In genomic region chr8:105326968-105327367, GRCm38 (mm10) we compare ENCODE assay signal across 9 mouse cellular contexts. TPM values are rescaled to one million over a fixed set of nuclear protein-coding genes. Genes with fewer than 3 reads are reported as not detected.
A peak's percentile ranks its signal among the peaks of the same experiment; 100 is the strongest.
DNase-seq lines count a peak whose midpoint lies in the region; ATAC-seq and TF ChIP-seq lines count a peak whose summit lies in the region.
"Had no signal": no experiment of that assay in that cellular context is flagged by ENCODE, and none has a peak within 500 bp of the region (broad histone marks: within the 10 kb centered on the region; RNA-seq: fewer than 3 reads in every experiment).

No protein-coding gene starts in this region.

- 43% methylated on average over 6 of the region's 6 CpGs for WGBS in embryonic facial prominence, embryonic 11.5 days
- WGBS in hindbrain, postnatal 0 days, result 37% methylated on average over 6 of the region's 6 CpGs
- 37% methylated on average over 6 of the region's 6 CpGs for WGBS in midbrain, postnatal 0 days

- no peak for TF ChIP-seq CTCF in layer of hippocampus, adult 2 months (conservative IDR thresholded peaks at IDR 0.05)
- no peak for TF ChIP-seq CTCF in hindbrain, postnatal 0 days (IDR thresholded peaks at IDR 0.05; ENCODE audit: low read depth)
- no peak for TF ChIP-seq CTCF in midbrain, postnatal 0 days (IDR thresholded peaks at IDR 0.05)

- DNase-seq in layer of hippocampus, adult 2 months (ENCODE audit: low spot score in 2 of 2), result no peak
- no peak for DNase-seq in layer of hippocampus, postnatal 25 days (ENCODE audit: extremely low spot score in 1 of 2, low spot score in 1 of 2)
- DNase-seq in embryonic facial prominence, embryonic 11.5 days (ENCODE audit: low spot score), result no peak
- DNase-seq in hindbrain, postnatal 0 days (ENCODE audit: low spot score), result no peak
- DNase-seq in midbrain, postnatal 0 days (ENCODE audit: low spot score), result no peak
- DNase-seq in embryo, embryonic 9.5 days (ENCODE audit: extremely low spot score), result no peak
- DNase-seq in adrenal gland, postnatal 36 days, result no peak
- no peak for DNase-seq in adrenal gland, adult 8-10 months
- DNase-seq: gastrocnemius, postnatal 10 days had no signal

- no peaks in the 10 kb centered on the region for H3K27me3 ChIP-seq in embryonic facial prominence, embryonic 11.5 days (ENCODE audit: control insufficient read depth, insufficient read depth, low read length)
- H3K27me3 ChIP-seq in hindbrain, postnatal 0 days (ENCODE audit: insufficient read depth, low read length), result no peaks in the 10 kb centered on the region
- H3K27me3 ChIP-seq in midbrain, postnatal 0 days (ENCODE audit: insufficient read depth, low read length), result no peaks in the 10 kb centered on the region

- H3K27ac ChIP-seq in layer of hippocampus, adult 2 months, result peak overlapping the region; percentile 98
- no peak overlapping the region for H3K27ac ChIP-seq in embryonic facial prominence, embryonic 11.5 days (replicated peaks; ENCODE audit: low read depth, low read length)
- peak overlapping the region; percentile 77 for H3K27ac ChIP-seq in hindbrain, postnatal 0 days
- H3K27ac ChIP-seq in midbrain, postnatal 0 days (ENCODE audit: low read depth, low read length), result peak overlapping the region; percentile 82; the same call in 1 of the 2 replicates

- H3K4me2 ChIP-seq in embryonic facial prominence, embryonic 11.5 days (ENCODE audit: low read depth, low read length), result peak overlapping the region; percentile 84
- peak overlapping the region; percentile 95 for H3K4me2 ChIP-seq in hindbrain, postnatal 0 days (ENCODE audit: low read depth, low read length)
- H3K4me2 ChIP-seq in midbrain, postnatal 0 days (ENCODE audit: low read depth, low read length, poor library complexity, severe bottlenecking), result peak overlapping the region; percentile 76

- peak overlapping the region; percentile 78 for H3K9ac ChIP-seq in embryonic facial prominence, embryonic 11.5 days (replicated peaks; ENCODE audit: low read length)
- peak overlapping the region; percentile 89 for H3K9ac ChIP-seq in hindbrain, postnatal 0 days (replicated peaks; ENCODE audit: low read length)
- peak overlapping the region; percentile 96 for H3K9ac ChIP-seq in midbrain, postnatal 0 days (replicated peaks; ENCODE audit: low read length, poor library complexity, severe bottlenecking)

- H3K4me1 ChIP-seq in embryonic facial prominence, embryonic 11.5 days (ENCODE audit: control insufficient read depth, insufficient read depth, low read length), result peaks cover 2% of the 10 kb centered on the region; the same call in 1 of the 2 replicates
- peaks cover 19% of the 10 kb centered on the region for H3K4me1 ChIP-seq in hindbrain, postnatal 0 days (ENCODE audit: insufficient read depth, low read length)
- H3K4me1 ChIP-seq in midbrain, postnatal 0 days (ENCODE audit: insufficient read depth, low read length), result peaks cover 16% of the 10 kb centered on the region

- H3K9me3 ChIP-seq in embryonic facial prominence, embryonic 11.5 days (replicated peaks; ENCODE audit: control insufficient read depth, low read length), result no peaks in the 10 kb centered on the region
- H3K9me3 ChIP-seq in hindbrain, postnatal 0 days (ENCODE audit: low read length), result no peaks in the 10 kb centered on the region
- no peaks in the 10 kb centered on the region for H3K9me3 ChIP-seq in midbrain, postnatal 0 days (ENCODE audit: low read length)

- H3K4me3 ChIP-seq in layer of hippocampus, adult 2 months, result peak overlapping the region; percentile 99
- H3K4me3 ChIP-seq in embryonic facial prominence, embryonic 11.5 days (ENCODE audit: low read depth, low read length), result peak overlapping the region; percentile 70
- peak overlapping the region; percentile 87 for H3K4me3 ChIP-seq in hindbrain, postnatal 0 days (ENCODE audit: low read length)
- peak overlapping the region; percentile 89 for H3K4me3 ChIP-seq in midbrain, postnatal 0 days (ENCODE audit: low read depth, low read length)

- ATAC-seq in embryonic facial prominence, embryonic 11.5 days (replicated peaks; ENCODE audit: insufficient number of reproducible peaks, low FRiP score, low TSS enrichment, low read depth), result no peak
- no peak for ATAC-seq in hindbrain, postnatal 0 days
- ATAC-seq in midbrain, postnatal 0 days (ENCODE audit: low FRiP score), result no peak

- peaks cover 18% of the 10 kb centered on the region for H3K36me3 ChIP-seq in embryonic facial prominence, embryonic 11.5 days (replicated peaks; ENCODE audit: control insufficient read depth, insufficient read depth, low read depth, low read length)
- peaks cover 38% of the 10 kb centered on the region for H3K36me3 ChIP-seq in hindbrain, postnatal 0 days (ENCODE audit: insufficient read depth, low read length)
- H3K36me3 ChIP-seq in midbrain, postnatal 0 days (ENCODE audit: insufficient read depth, low read length), result peaks cover 39% of the 10 kb centered on the region

RNA-seq across cellular contexts. Expression of gene Tmem208, which starts 0.8 kb away (rescaled TPM):
- total RNA-seq in layer of hippocampus, adult 2 months (2021), result 10 to 100 TPM; 40.3 to 40.9 TPM
- total RNA-seq in layer of hippocampus, postnatal 25 days (2021), result 10 to 100 TPM; 40.7 to 45.2 TPM
- polyA plus RNA-seq in embryonic facial prominence, embryonic 11.5 days (2014; fragmentation: Nextera tagmentation; extraction: Ambion mirVana), result 91.7 and 99.6 TPM in 2 replicates
- total RNA-seq in hindbrain, postnatal 0 days (2014; rRNA removed), result 72.1 and 101 TPM in 2 replicates
- polyA plus RNA-seq in hindbrain, postnatal 0 days (2015; fragmentation: Nextera tagmentation; extraction: Ambion mirVana), result 138 and 143 TPM in 2 replicates
- total RNA-seq in midbrain, postnatal 0 days (2014; rRNA removed), result 81.3 and 88.4 TPM in 2 replicates
- polyA plus RNA-seq in midbrain, postnatal 0 days (2015; fragmentation: Nextera tagmentation; extraction: Ambion mirVana), result 129 and 152 TPM in 2 replicates
- total RNA-seq in adrenal gland, postnatal 36 days (2021), result 10 to 100 TPM; 61.5 to 67.0 TPM
- 10 to 100 TPM; 62.1 to 66.9 (median 65.1) TPM for total RNA-seq in adrenal gland, adult 8-10 months (2022)

RNA-seq across cellular contexts. Expression of gene Lrrc29, which starts 0.9 kb away (rescaled TPM):
- 1 to 10 TPM; 7.6 to 7.7 TPM for total RNA-seq in layer of hippocampus, adult 2 months (2021)
- 1 to 10 TPM; 4.0 to 9.2 TPM for total RNA-seq in layer of hippocampus, postnatal 25 days (2021)
- 0.83 and 0.98 TPM in 2 replicates for polyA plus RNA-seq in embryonic facial prominence, embryonic 11.5 days (2014; fragmentation: Nextera tagmentation; extraction: Ambion mirVana)
- total RNA-seq in hindbrain, postnatal 0 days (2014; rRNA removed), result 1.9 and 5.2 TPM in 2 replicates
- polyA plus RNA-seq in hindbrain, postnatal 0 days (2015; fragmentation: Nextera tagmentation; extraction: Ambion mirVana), result 3.1 and 4.1 TPM in 2 replicates
- total RNA-seq in midbrain, postnatal 0 days (2014; rRNA removed), result 2.5 and 4.5 TPM in 2 replicates
- polyA plus RNA-seq in midbrain, postnatal 0 days (2015; fragmentation: Nextera tagmentation; extraction: Ambion mirVana), result 2.1 and 2.4 TPM in 2 replicates
- total RNA-seq in adrenal gland, postnatal 36 days (2021), result 1 to 10 TPM; 3.4 to 6.1 TPM
- total RNA-seq in adrenal gland, adult 8-10 months (2022), result 10 to 100 TPM in 2 of 4 experiments, 1 to 10 TPM in 2; 3.1 to 14.2 (median 8.5) TPM

RNA-seq across cellular contexts. Expression of gene Fhod1, which starts 20.8 kb away (rescaled TPM):
- 1 to 10 TPM; 2.0 to 2.1 TPM for total RNA-seq in layer of hippocampus, adult 2 months (2021)
- total RNA-seq in layer of hippocampus, postnatal 25 days (2021), result 1 to 10 TPM; 1.7 to 2.8 TPM
- 1.8 and 2.6 TPM in 2 replicates for polyA plus RNA-seq in embryonic facial prominence, embryonic 11.5 days (2014; fragmentation: Nextera tagmentation; extraction: Ambion mirVana)
- 3.1 and 3.2 TPM in 2 replicates for total RNA-seq in hindbrain, postnatal 0 days (2014; rRNA removed)
- 0.45 and 1.1 TPM in 2 replicates for polyA plus RNA-seq in hindbrain, postnatal 0 days (2015; fragmentation: Nextera tagmentation; extraction: Ambion mirVana)
- total RNA-seq in midbrain, postnatal 0 days (2014; rRNA removed), result 3.8 and 4.4 TPM in 2 replicates
- 0.48 and 0.56 TPM in 2 replicates for polyA plus RNA-seq in midbrain, postnatal 0 days (2015; fragmentation: Nextera tagmentation; extraction: Ambion mirVana)
- total RNA-seq in adrenal gland, postnatal 36 days (2021), result 10 to 100 TPM; 11.9 to 14.4 TPM
- total RNA-seq in adrenal gland, adult 8-10 months (2022), result 10 to 100 TPM; 11.8 to 21.9 (median 17.1) TPM

RNA-seq across cellular contexts. Expression of gene Elmo3, which starts 21.6 kb away (rescaled TPM):
- total RNA-seq in layer of hippocampus, adult 2 months (2021), result 1 to 10 TPM in 1 of 2 experiments, under 1 TPM in 1; 0.84 to 1.2 TPM
- total RNA-seq in layer of hippocampus, postnatal 25 days (2021), result under 1 TPM; 0.61 to 0.64 TPM
- 2.8 and 3.3 TPM in 2 replicates for polyA plus RNA-seq in embryonic facial prominence, embryonic 11.5 days (2014; fragmentation: Nextera tagmentation; extraction: Ambion mirVana)
- total RNA-seq in hindbrain, postnatal 0 days (2014; rRNA removed), result 1.2 and 1.5 TPM in 2 replicates
- 1.6 and 1.7 TPM in 2 replicates for polyA plus RNA-seq in hindbrain, postnatal 0 days (2015; fragmentation: Nextera tagmentation; extraction: Ambion mirVana)
- 0.71 and 1.3 TPM in 2 replicates for total RNA-seq in midbrain, postnatal 0 days (2014; rRNA removed)
- 0.81 and 1.3 TPM in 2 replicates for polyA plus RNA-seq in midbrain, postnatal 0 days (2015; fragmentation: Nextera tagmentation; extraction: Ambion mirVana)
- total RNA-seq in adrenal gland, postnatal 36 days (2021), result 1 to 10 TPM; 3.7 to 7.8 TPM
- total RNA-seq in adrenal gland, adult 8-10 months (2022), result 10 to 100 TPM in 2 of 4 experiments, 1 to 10 TPM in 2; 7.0 to 14.0 (median 9.3) TPM

RNA-seq across cellular contexts. Expression of gene Slc9a5, which starts 21.7 kb away (rescaled TPM):
- 10 to 100 TPM; 13.3 to 14.9 TPM for total RNA-seq in layer of hippocampus, adult 2 months (2021)
- 10 to 100 TPM; 12.5 to 13.4 TPM for total RNA-seq in layer of hippocampus, postnatal 25 days (2021)
- polyA plus RNA-seq in embryonic facial prominence, embryonic 11.5 days (2014; fragmentation: Nextera tagmentation; extraction: Ambion mirVana), result 3.8 and 4.0 TPM in 2 replicates
- 24.2 and 28.6 TPM in 2 replicates for total RNA-seq in hindbrain, postnatal 0 days (2014; rRNA removed)
- polyA plus RNA-seq in hindbrain, postnatal 0 days (2015; fragmentation: Nextera tagmentation; extraction: Ambion mirVana), result 10.3 and 10.6 TPM in 2 replicates
- 28.3 and 28.4 TPM in 2 replicates for total RNA-seq in midbrain, postnatal 0 days (2014; rRNA removed)
- polyA plus RNA-seq in midbrain, postnatal 0 days (2015; fragmentation: Nextera tagmentation; extraction: Ambion mirVana), result 12.8 and 14.4 TPM in 2 replicates
- under 1 TPM; 0.76 to 0.99 TPM for total RNA-seq in adrenal gland, postnatal 36 days (2021)
- 1 to 10 TPM in 3 of 4 experiments, under 1 TPM in 1; 0.73 to 1.9 (median 1.4) TPM for total RNA-seq in adrenal gland, adult 8-10 months (2022)
